Mouse (Mus musculus) forebrain, embryonic 11.5 days (tissue): ENCODE measurements at regions not wholly inside any gene's neighbourhood (a gene's known extent, or its start where the extent isn't known, plus 50 kb on each side); places are given as distances from the start of the nearest gene placed in this dataset.

Experiments
- ATAC-seq: fragments of 200-750 bp; cut with Nextera tagmentation; replicated peaks from 2 replicates; pipeline ENCODE4 v1.8.0; 2017; ENCODE audit warnings: moderate TSS enrichment; ENCODE audit not compliant: low FRiP score
- DNase-seq: peaks from one replicate; pipeline ENCODE4 v3.0.0-alpha.2; 2017; ENCODE audit warnings: low spot score
- H3K27ac ChIP-seq: fragments of 300-500 bp; sonication (generic); 2 replicates; pipeline ENCODE4 v1.5.1; 2014; ENCODE audit warnings: low read depth, low read length
- H3K27me3 ChIP-seq: fragments of 300-500 bp; sonication (generic); 2 replicates; pipeline ENCODE4 v1.6.1; 2014; ENCODE audit warnings: mild to moderate bottlenecking, low read length, mixed read lengths; ENCODE audit not compliant: control insufficient read depth, insufficient read depth
- H3K36me3 ChIP-seq: fragments of 300-500 bp; sonication (generic); 2 replicates; pipeline ENCODE4 v1.6.1; 2014; ENCODE audit warnings: mild to moderate bottlenecking, low read length, moderate library complexity, mixed read lengths; ENCODE audit not compliant: control insufficient read depth, insufficient read depth
- H3K4me1 ChIP-seq: fragments of 300-500 bp; sonication (generic); replicated peaks from 2 replicates; pipeline ENCODE4 v1.6.1; 2014; ENCODE audit warnings: low read length, mixed read lengths; ENCODE audit not compliant: control insufficient read depth, insufficient read depth
- H3K4me2 ChIP-seq: fragments of 300-500 bp; sonication (generic); 2 replicates; pipeline ENCODE4 v1.6.1; 2014; ENCODE audit warnings: low read depth, mild to moderate bottlenecking, low read length, moderate library complexity, mixed read lengths; ENCODE audit not compliant: severe bottlenecking
- H3K4me3 ChIP-seq: fragments of 300-500 bp; sonication (generic); 2 replicates; pipeline ENCODE4 v1.5.1; 2014; ENCODE audit warnings: low read depth, low read length
- H3K9ac ChIP-seq: fragments of 300-500 bp; sonication (generic); 2 replicates; pipeline ENCODE4 v1.6.1; 2014; ENCODE audit warnings: low read length
- H3K9me3 ChIP-seq: fragments of 300-500 bp; sonication (generic); 2 replicates; pipeline ENCODE4 v1.6.1; 2016; ENCODE audit warnings: low read length, mixed read lengths; ENCODE audit not compliant: control insufficient read depth
- WGBS: fragments of 180-500 bp; shearing (Covaris S2); extraction: QIAGEN DNeasy Blood & Tissue Kit; methylation state at CpG from one replicate; pipeline ENCODE4 v1.1.7; 2014; 5-methylcytosine and 5-hydroxymethylcytosine counted together

- Histone ChIP-seq H3K9me3 (no peaks in the 10 kb centered on the region), H3K4me1 (0 out of 2 replicates have a peak, but pooled peaks cover 2% of the 10 kb centered on the region), H3K36me3 (no peaks in the 10 kb centered on the region), H3K4me2 (no peak overlapping the region), H3K27ac (no peak overlapping the region), H3K9ac (no peak overlapping the region), H3K4me3 (no peak overlapping the region), H3K27me3 (peaks cover 23% of the 10 kb centered on the region)
- WGBS: 65% methylated on average over 6 of the region's 6 CpGs
- DNase-seq: no peak
- ATAC-seq: no peak
These were observed 74.9 kb downstream of the Pja1 start for GRCm38 (mm10) chrX:99396180-99396579.

- no peak overlapping the region for H3K9ac ChIP-seq
- DNase-seq (no peak), ATAC-seq (no peak)
- H3K9me3 ChIP-seq: no peaks in the 10 kb centered on the region
- no peaks in the 10 kb centered on the region for H3K36me3 ChIP-seq
- H3K4me3 ChIP-seq: no peak overlapping the region
- H3K4me2 ChIP-seq: no peak overlapping the region
- H3K27me3 ChIP-seq: peaks cover 28% of the 10 kb centered on the region
- no peak overlapping the region for H3K27ac ChIP-seq
- 89% methylated on average over 3 of the region's 3 CpGs for WGBS
- 0 out of 2 replicates have a peak, but pooled peaks cover 2% of the 10 kb centered on the region for H3K4me1 ChIP-seq
These were observed 76.0 kb downstream of the Pja1 start for GRCm38 (mm10) chrX:99395067-99395466.

- WGBS: 45% methylated on average over 6 of the region's 6 CpGs
- ATAC-seq: 0 out of 2 replicates have a peak, but pooled peaks have one; percentile 30
- DNase-seq: no peak
- Histone ChIP-seq H3K4me3 (no peak overlapping the region), H3K9me3 (no peaks in the 10 kb centered on the region), H3K9ac (no peak overlapping the region), H3K27me3 (peaks cover 28% of the 10 kb centered on the region), H3K4me1 (0 out of 2 replicates have a peak, but pooled peaks cover 2% of the 10 kb centered on the region), H3K27ac (no peak overlapping the region), H3K4me2 (no peak overlapping the region), H3K36me3 (no peaks in the 10 kb centered on the region)
These were observed 79.4 kb downstream of the Pja1 start for GRCm38 (mm10) chrX:99391628-99392027.

GRCm38 (mm10) chrX:99390462-99390838 lies 80.6 kb downstream of the Pja1 start:
- Histone ChIP-seq H3K4me2 (no peak overlapping the region), H3K4me1 (0 out of 2 replicates have a peak, but pooled peaks cover 2% of the 10 kb centered on the region), H3K36me3 (no peaks in the 10 kb centered on the region), H3K9ac (no peak overlapping the region), H3K4me3 (no peak overlapping the region), H3K9me3 (no peaks in the 10 kb centered on the region), H3K27me3 (peaks cover 28% of the 10 kb centered on the region), H3K27ac (no peak overlapping the region)
- ATAC-seq: no peak
- WGBS: 66% methylated on average over 2 of the region's 2 CpGs
- DNase-seq: no peak

- Histone ChIP-seq H3K4me2 (no peak overlapping the region), H3K27me3 (peaks cover 28% of the 10 kb centered on the region), H3K9me3 (no peaks in the 10 kb centered on the region), H3K4me1 (0 out of 2 replicates have a peak, but pooled peaks cover 2% of the 10 kb centered on the region), H3K27ac (no peak overlapping the region), H3K36me3 (no peaks in the 10 kb centered on the region), H3K4me3 (no peak overlapping the region), H3K9ac (no peak overlapping the region)
- 44% methylated on average over 12 of the region's 12 CpGs for WGBS
- no peak for DNase-seq
- ATAC-seq: no peak
These were observed 81.2 kb downstream of the Pja1 start for GRCm38 (mm10) chrX:99389778-99390461.

GRCm38 (mm10) chrX:99370711-99371110 lies 100.4 kb downstream of the Pja1 start:
- H3K4me3 ChIP-seq: no peak overlapping the region
- no peaks in the 10 kb centered on the region for H3K4me1 ChIP-seq
- DNase-seq: no peak
- no peaks in the 10 kb centered on the region for H3K9me3 ChIP-seq
- H3K9ac ChIP-seq: no peak overlapping the region
- ATAC-seq: no peak
- H3K27ac ChIP-seq: no peak overlapping the region
- H3K36me3 ChIP-seq: no peaks in the 10 kb centered on the region
- 92% methylated on average over 5 of the region's 5 CpGs for WGBS
- no peak overlapping the region for H3K4me2 ChIP-seq
- H3K27me3 ChIP-seq: peaks cover 19% of the 10 kb centered on the region

- no peaks in the 10 kb centered on the region for H3K4me1 ChIP-seq
- no peaks in the 10 kb centered on the region for H3K36me3 ChIP-seq
- H3K9me3 ChIP-seq: no peaks in the 10 kb centered on the region
- H3K27ac ChIP-seq: no peak overlapping the region
- H3K4me3 ChIP-seq: no peak overlapping the region
- 86% methylated on average over 6 of the region's 6 CpGs for WGBS
- DNase-seq: no peak
- H3K27me3 ChIP-seq: peaks cover 19% of the 10 kb centered on the region
- H3K4me2 ChIP-seq: no peak overlapping the region
- no peak for ATAC-seq
- H3K9ac ChIP-seq: no peak overlapping the region
These were observed 101.7 kb downstream of the Pja1 start for GRCm38 (mm10) chrX:99369258-99369900.

GRCm38 (mm10) chrX:99364072-99364471 lies 107.0 kb downstream of the Pja1 start:
- H3K9me3 ChIP-seq: no peaks in the 10 kb centered on the region
- 80% methylated on average over 5 of the region's 5 CpGs for WGBS
- DNase-seq (no peak), ATAC-seq (no peak)
- H3K36me3 ChIP-seq: no peaks in the 10 kb centered on the region
- H3K4me3 ChIP-seq: no peak overlapping the region
- no peaks in the 10 kb centered on the region for H3K4me1 ChIP-seq
- H3K4me2 ChIP-seq: no peak overlapping the region
- no peak overlapping the region for H3K9ac ChIP-seq
- peaks cover 25% of the 10 kb centered on the region for H3K27me3 ChIP-seq
- no peak overlapping the region for H3K27ac ChIP-seq
